Mouse (Mus musculus) limb, embryonic 12.5 days (tissue): ENCODE measurements around the gene Psrc1. TPM values are rescaled to one million over a fixed set of nuclear protein-coding genes. Genes with fewer than 3 reads are reported as not detected.

Source experiments
- ATAC-seq: fragments of 200-750 bp; cut with Nextera tagmentation; 2 replicates; pipeline ENCODE4 v1.8.0; 2017; ENCODE audit warnings: low read depth, moderate TSS enrichment; ENCODE audit not compliant: insufficient number of reproducible peaks, insufficient read depth, low FRiP score, low TSS enrichment
- H3K27ac ChIP-seq: fragments of 300-500 bp; sonication (generic); 2 replicates; pipeline ENCODE4 v1.5.1; 2016; ENCODE audit warnings: mild to moderate bottlenecking, moderate library complexity
- H3K27me3 ChIP-seq: fragments of 300-500 bp; sonication (generic); 2 replicates; pipeline ENCODE4 v1.6.1; 2016; ENCODE audit warnings: mild to moderate bottlenecking, moderate library complexity
- H3K36me3 ChIP-seq: fragments of 300-500 bp; sonication (generic); 2 replicates; pipeline ENCODE4 v1.6.1; 2016; ENCODE audit warnings: mild to moderate bottlenecking, moderate library complexity
- H3K4me1 ChIP-seq: fragments of 300-500 bp; sonication (generic); replicated peaks from 2 replicates; pipeline ENCODE4 v1.6.1; 2016
- H3K4me2 ChIP-seq: fragments of 300-500 bp; sonication (generic); 2 replicates; pipeline ENCODE4 v1.6.1; 2016; ENCODE audit warnings: mild to moderate bottlenecking, moderate library complexity
- H3K4me3 ChIP-seq: fragments of 300-500 bp; sonication (generic); replicated peaks from 2 replicates; pipeline ENCODE4 v1.5.1; 2016; ENCODE audit warnings: mild to moderate bottlenecking
- H3K9ac ChIP-seq: fragments of 300-500 bp; sonication (generic); replicated peaks from 2 replicates; pipeline ENCODE4 v1.6.1; 2016; ENCODE audit warnings: mild to moderate bottlenecking, moderate library complexity
- H3K9me3 ChIP-seq: fragments of 300-500 bp; sonication (generic); 2 replicates; pipeline ENCODE4 v1.6.1; 2016; ENCODE audit warnings: mild to moderate bottlenecking, moderate library complexity
- WGBS: fragments of 180-500 bp; shearing (Covaris S2); methylation state at CpG from one replicate; pipeline ENCODE4 v1.1.7; 2016; 5-methylcytosine and 5-hydroxymethylcytosine counted together
- polyA plus RNA-seq: library from polyadenylated mRNA; unstranded; fragments of >200 nt; fragmentation: Nextera tagmentation; extraction: Ambion mirVana; gene quantifications from 2 replicates; pipeline ENCODE4 v1.2.1, GENCODE M21; 2016

Psrc1 gene
- polyA plus RNA-seq, 1 experiment from 2014 or later = 83.5 TPM

DNA sequence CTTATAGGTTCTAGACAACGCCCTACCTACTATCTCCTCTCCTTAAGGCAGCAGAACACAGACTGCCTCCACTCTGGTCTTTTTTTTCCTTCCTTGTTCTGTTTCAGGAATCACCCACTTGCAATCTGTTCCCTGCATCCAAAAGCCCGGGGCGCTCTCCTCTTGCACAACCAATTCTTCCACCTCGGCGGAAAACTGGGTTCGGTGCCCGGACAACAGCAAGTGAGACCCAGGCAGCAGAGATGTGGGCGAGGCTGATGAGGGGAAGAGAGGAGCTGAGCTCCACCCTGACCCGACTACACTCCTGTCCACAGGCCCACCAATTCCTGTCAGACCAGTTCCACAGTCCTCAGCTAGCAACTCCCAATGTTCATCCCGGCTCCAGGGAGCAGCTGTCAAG is 2.5 kb downstream of the Psrc1 start:
- Histone ChIP-seq H3K4me3 (no peak overlapping the region), H3K27me3 (no peaks in the 10 kb centered on the region), H3K27ac (no peak overlapping the region), H3K9me3 (no peaks in the 10 kb centered on the region), H3K9ac (no peak overlapping the region), H3K36me3 (peaks cover 30% of the 10 kb centered on the region), H3K4me2 (no peak overlapping the region), H3K4me1 (peaks cover 43% of the 10 kb centered on the region)
- WGBS = 88% methylated on average over 10 of the region's 10 CpGs
- no peak for ATAC-seq

GRCm38 (mm10) chr3:108389111-108389545 is 5.5 kb downstream of the Psrc1 start:
- H3K36me3 ChIP-seq = peaks cover 32% of the 10 kb centered on the region
- peak overlapping the region; percentile 79 for H3K27ac ChIP-seq
- H3K4me3 ChIP-seq = no peak overlapping the region
- WGBS = 2% methylated on average over 5 of the region's 5 CpGs
- ATAC-seq = peak; percentile 70
- H3K9me3 ChIP-seq = no peaks in the 10 kb centered on the region
- peak overlapping the region; percentile 51 for H3K9ac ChIP-seq
- peak overlapping the region; percentile 42 for H3K4me2 ChIP-seq
- no peaks in the 10 kb centered on the region for H3K27me3 ChIP-seq
- H3K4me1 ChIP-seq = peaks cover 28% of the 10 kb centered on the region

DNA sequence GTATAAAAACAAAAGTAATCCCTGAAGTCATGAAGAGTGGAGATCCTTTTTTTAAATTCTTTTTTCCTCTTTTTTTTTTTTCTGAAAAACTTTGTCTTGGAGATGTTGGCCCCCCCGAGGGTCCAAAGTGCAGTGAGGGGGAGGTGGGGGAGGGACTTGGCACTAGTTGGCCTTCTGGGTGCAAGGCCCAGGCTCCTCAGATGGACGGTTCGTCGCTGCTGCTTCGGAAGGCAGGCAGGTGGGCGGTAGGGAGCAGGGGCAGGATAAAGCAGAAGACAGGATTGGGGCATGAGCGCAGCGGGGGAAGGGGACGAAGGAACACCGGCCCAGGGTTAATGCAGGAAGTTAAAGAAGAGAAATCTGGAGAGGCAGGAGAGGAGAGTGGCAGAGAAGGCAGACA is 8.7 kb downstream of the Psrc1 start:
- Histone ChIP-seq H3K27me3 (no peaks in the 10 kb centered on the region), H3K4me1 (peaks cover 15% of the 10 kb centered on the region), H3K27ac (no peak overlapping the region), H3K9ac (no peak overlapping the region), H3K4me3 (no peak overlapping the region), H3K36me3 (peaks cover 13% of the 10 kb centered on the region), H3K4me2 (peak overlapping the region; percentile 8; the same call in 1 of the 2 replicates), H3K9me3 (no peaks in the 10 kb centered on the region)
- WGBS = 18% methylated on average over 10 of the region's 10 CpGs
- no peak for ATAC-seq

DNA sequence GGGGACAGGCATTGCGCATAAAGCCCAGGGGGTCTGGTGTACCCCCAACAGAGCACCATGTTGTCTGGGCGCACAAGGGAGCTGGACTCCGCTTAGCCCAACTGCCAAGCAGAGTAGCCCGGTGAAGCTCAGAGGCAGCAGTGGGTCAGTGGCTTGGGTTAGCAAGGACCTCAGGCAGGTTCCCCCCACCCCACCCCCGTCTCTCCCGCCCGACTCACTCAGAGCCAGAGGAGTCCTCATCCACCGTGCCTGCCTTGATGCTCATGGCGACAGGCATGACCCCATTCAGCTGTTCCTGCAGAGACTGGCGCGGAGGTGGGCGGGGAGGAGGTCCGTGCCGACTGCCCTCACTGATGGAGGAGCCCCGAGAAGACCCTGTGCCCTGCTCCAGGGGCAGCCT is 9.2 kb downstream of the Psrc1 start:
- WGBS = 46% methylated on average over 15 of the region's 15 CpGs

GRCm38 (mm10) chr3:108398281-108398680 is 14.6 kb downstream of the Psrc1 start:
- Histone ChIP-seq H3K36me3 (peaks cover 19% of the 10 kb centered on the region), H3K9ac (no peak overlapping the region), H3K4me1 (0 out of 2 replicates have a peak, but pooled peaks cover 8% of the 10 kb centered on the region), H3K9me3 (no peaks in the 10 kb centered on the region), H3K27ac (no peak overlapping the region), H3K4me3 (no peak overlapping the region), H3K4me2 (no peak overlapping the region), H3K27me3 (no peaks in the 10 kb centered on the region)
- 88% methylated on average over 9 of the region's 9 CpGs for WGBS
- ATAC-seq = no peak

More for the DNA sequence above, 9.2 kb downstream of the Psrc1 start:
- Histone ChIP-seq H3K4me1 (peaks cover 15% of the 10 kb centered on the region), H3K9ac (no peak overlapping the region), H3K4me2 (peak overlapping the region; percentile 8; the same call in 1 of the 2 replicates), H3K27ac (no peak overlapping the region), H3K36me3 (peaks cover 8% of the 10 kb centered on the region), H3K27me3 (no peaks in the 10 kb centered on the region), H3K9me3 (no peaks in the 10 kb centered on the region), H3K4me3 (no peak overlapping the region)
- no peak for ATAC-seq

DNA sequence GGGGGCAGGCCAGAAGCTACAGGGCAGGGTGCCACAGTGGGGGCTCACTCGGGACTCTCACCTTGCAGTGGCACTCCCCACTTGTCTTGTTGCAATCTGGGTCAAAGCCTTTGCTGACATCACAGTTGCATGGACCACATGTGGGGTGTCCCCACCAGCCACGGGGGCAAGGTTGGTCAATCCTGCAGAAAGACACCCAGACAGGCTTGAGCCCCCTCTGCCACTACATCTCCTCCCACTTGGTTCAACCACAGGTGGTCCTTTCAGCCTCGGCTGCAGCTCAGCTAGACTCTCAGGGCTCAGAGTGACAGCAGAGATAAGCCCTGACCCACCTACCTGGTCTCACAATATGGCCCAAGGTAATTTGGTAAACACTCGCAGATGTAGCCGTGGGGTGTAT is 16.8 kb downstream of the Psrc1 start:
- Histone ChIP-seq H3K36me3 (peaks cover 22% of the 10 kb centered on the region), H3K4me3 (no peak overlapping the region), H3K27me3 (no peaks in the 10 kb centered on the region)

GRCm38 (mm10) chr3:108401692-108402527 is 18.3 kb downstream of the Psrc1 start:
- Histone ChIP-seq H3K9ac (peak overlapping the region; percentile 18; the same call in 1 of the 2 replicates), H3K9me3 (no peaks in the 10 kb centered on the region), H3K4me2 (peak overlapping the region; percentile 44), H3K4me3 (no peak overlapping the region; the same call in 1 of the 2 replicates), H3K36me3 (peaks cover 29% of the 10 kb centered on the region), H3K27me3 (no peaks in the 10 kb centered on the region), H3K27ac (0 out of 2 replicates have a peak overlapping the region, but pooled peaks have one; percentile 3), H3K4me1 (peaks cover 15% of the 10 kb centered on the region)
- peak; percentile 90 for ATAC-seq
- 34% methylated on average over 22 of the region's 22 CpGs for WGBS

More for the DNA sequence above, 16.8 kb downstream of the Psrc1 start:
- Histone ChIP-seq H3K4me1 (peaks cover 11% of the 10 kb centered on the region; the same call in 1 of the 2 replicates), H3K9me3 (no peaks in the 10 kb centered on the region), H3K9ac (no peak overlapping the region), H3K27ac (no peak overlapping the region), H3K4me2 (no peak overlapping the region)
- WGBS = 83% methylated on average over 5 of the region's 5 CpGs
- ATAC-seq = no peak

DNA sequence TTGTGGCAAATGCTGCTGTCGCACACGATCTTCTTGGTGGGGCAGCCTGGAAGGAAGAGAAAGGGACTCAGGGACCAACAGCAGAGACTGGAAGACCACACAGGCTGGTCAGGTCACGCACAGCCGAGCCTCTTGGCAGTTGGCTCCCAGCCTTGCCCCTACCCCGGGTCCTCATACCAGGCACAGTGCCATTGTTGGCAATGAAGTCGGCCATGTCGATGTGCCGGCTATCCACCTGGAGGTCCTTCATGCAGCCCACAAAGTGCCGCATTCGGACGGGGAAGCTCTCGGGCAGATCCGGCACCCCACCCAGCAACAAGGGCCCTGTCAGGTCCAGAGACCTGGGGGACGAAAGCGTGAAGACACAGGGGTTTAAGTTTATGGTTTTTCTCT is 18.9 kb downstream of the Psrc1 start:
- H3K4me1 ChIP-seq = peaks cover 15% of the 10 kb centered on the region
- no peak overlapping the region for H3K4me2 ChIP-seq
- peaks cover 31% of the 10 kb centered on the region for H3K36me3 ChIP-seq
- 93% methylated on average over 15 of the region's 15 CpGs for WGBS
- H3K4me3 ChIP-seq = no peak overlapping the region
- ATAC-seq = no peak
- H3K27ac ChIP-seq = no peak overlapping the region
- H3K9me3 ChIP-seq = no peaks in the 10 kb centered on the region
- H3K9ac ChIP-seq = no peak overlapping the region
- no peaks in the 10 kb centered on the region for H3K27me3 ChIP-seq

GRCm38 (mm10) chr3:108405536-108406305 is 22.1 kb downstream of the Psrc1 start:
- ATAC-seq = no peak
- H3K27me3 ChIP-seq = no peaks in the 10 kb centered on the region
- no peak overlapping the region for H3K4me2 ChIP-seq
- H3K27ac ChIP-seq = no peak overlapping the region
- peaks cover 19% of the 10 kb centered on the region for H3K36me3 ChIP-seq
- WGBS = 60% methylated on average over 14 of the region's 14 CpGs
- H3K4me1 ChIP-seq = peaks cover 15% of the 10 kb centered on the region
- H3K9me3 ChIP-seq = no peaks in the 10 kb centered on the region
- H3K9ac ChIP-seq = no peak overlapping the region
- no peak overlapping the region for H3K4me3 ChIP-seq

- no peak overlapping the region for H3K4me3 ChIP-seq
- H3K9me3 ChIP-seq = no peaks in the 10 kb centered on the region
- peaks cover 15% of the 10 kb centered on the region for H3K4me1 ChIP-seq
- no peak overlapping the region for H3K27ac ChIP-seq
- H3K36me3 ChIP-seq = peaks cover 19% of the 10 kb centered on the region
- no peak for ATAC-seq
- no peak overlapping the region for H3K9ac ChIP-seq
- no peak overlapping the region for H3K4me2 ChIP-seq
- H3K27me3 ChIP-seq = no peaks in the 10 kb centered on the region
- WGBS = 92% methylated on average over 24 of the region's 24 CpGs
Measured at GRCm38 (mm10) chr3:108406306-108406885, 22.8 kb downstream of the Psrc1 start.

GRCm38 (mm10) chr3:108408517-108409008 is 24.9 kb downstream of the Psrc1 start:
- H3K36me3 ChIP-seq = peaks cover 37% of the 10 kb centered on the region
- H3K9ac ChIP-seq = no peak overlapping the region
- H3K4me1 ChIP-seq = peaks cover 8% of the 10 kb centered on the region
- 86% methylated on average over 8 of the region's 8 CpGs for WGBS
- H3K4me3 ChIP-seq = no peak overlapping the region
- no peak for ATAC-seq
- H3K27ac ChIP-seq = no peak overlapping the region
- H3K27me3 ChIP-seq = no peaks in the 10 kb centered on the region
- H3K4me2 ChIP-seq = no peak overlapping the region
- peaks cover 5% of the 10 kb centered on the region for H3K9me3 ChIP-seq
